Mouse (Mus musculus) MEL (cell line): Measurements from ENCODE around the gene Ptpn14. TPM values are rescaled to one million over a fixed set of nuclear protein-coding genes. Genes with fewer than 3 reads are reported as not detected.

Experiments
- DNase-seq: peaks from one replicate; pipeline ENCODE4 v3.0.0; 2011; ENCODE audit warnings: low read depth, low spot score
- H3K27ac ChIP-seq: 2 replicates; pipeline ENCODE4 v1.5.1; 2012; ENCODE audit warnings: low read depth, mild to moderate bottlenecking, control low read depth, low read length, moderate library complexity; ENCODE audit not compliant: control insufficient read depth
- H3K27me3 ChIP-seq, 2 experiments: fragments of 150-350 bp in 1 of 2; sonication (generic) in 1 of 2; 2 replicates each; pipeline ENCODE4 v1.6.1; 2012; ENCODE audit warnings: low read length in 2 of 2, mild to moderate bottlenecking in 2 of 2, improper control_type of control experiment in 1 of 2, moderate library complexity in 1 of 2; ENCODE audit not compliant: insufficient read depth in 2 of 2, control insufficient read depth in 1 of 2
- H3K36me3 ChIP-seq, 2 experiments: 2 replicates each; pipeline ENCODE4 v1.6.1; 2012 to 2014; ENCODE audit warnings: low read length in 2 of 2, improper control_type of control experiment in 1 of 2, inconsistent platforms in 1 of 2, mild to moderate bottlenecking in 1 of 2; ENCODE audit not compliant: insufficient read depth in 2 of 2, control insufficient read depth in 1 of 2
- H3K4me1 ChIP-seq, 2 experiments: fragments of 150-350 bp in 1 of 2; sonication (generic) in 1 of 2; 2 replicates each; pipeline ENCODE4 v1.6.1; 2012; ENCODE audit warnings: low read length in 2 of 2, improper control_type of control experiment in 1 of 2, mild to moderate bottlenecking in 1 of 2; ENCODE audit not compliant: insufficient read depth in 2 of 2, control insufficient read depth in 1 of 2
- H3K4me3 ChIP-seq, 2 experiments: fragments of 150-350 bp in 1 of 2; sonication (generic) in 1 of 2; 2 replicates each; pipeline ENCODE4 v1.5.1; 2012; ENCODE audit warnings: low read depth in 2 of 2, low read length in 2 of 2, mild to moderate bottlenecking in 2 of 2, moderate library complexity in 2 of 2, control low read depth in 1 of 2, improper control_type of control experiment in 1 of 2; ENCODE audit not compliant: control insufficient read depth in 1 of 2, insufficient read depth in 1 of 2
- H3K79me2 ChIP-seq: 2 replicates; pipeline ENCODE4 v1.6.1; 2012; ENCODE audit warnings: mild to moderate bottlenecking, low read length, moderate library complexity; ENCODE audit not compliant: control insufficient read depth, poor library complexity, insufficient read depth
- H3K9ac ChIP-seq: 2 replicates; pipeline ENCODE4 v1.6.1; 2012; ENCODE audit warnings: low read depth, mild to moderate bottlenecking, control low read depth, low read length, moderate library complexity; ENCODE audit not compliant: control insufficient read depth, poor library complexity, severe bottlenecking
- H3K9me3 ChIP-seq: fragments of 150-350 bp; sonication (generic); replicated peaks from 2 replicates; pipeline ENCODE4 v1.6.1; 2012; ENCODE audit warnings: mild to moderate bottlenecking, low read length, improper control_type of control experiment, moderate library complexity; ENCODE audit not compliant: insufficient read depth
- BHLHE40 ChIP-seq: IDR thresholded peaks from 2 replicates; pipeline ENCODE4 v1.6.1; 2012; ENCODE audit warnings: low read depth, mild to moderate bottlenecking, inconsistent platforms, low read length, improper control_type of control experiment, borderline replicate concordance
- CHD2 ChIP-seq: IDR thresholded peaks from 2 replicates; pipeline ENCODE4 v1.6.1; 2011; ENCODE audit warnings: low read length, improper control_type of control experiment
- CTCF ChIP-seq, 3 experiments: IDR thresholded peaks in 2 of 3; conservative IDR thresholded peaks in 1 of 3; 2 replicates each; pipeline ENCODE4 v1.5.1; 2011 to 2012; ENCODE audit warnings: low read length in 3 of 3, low read depth in 2 of 3, mild to moderate bottlenecking in 2 of 3, improper control_type of control experiment in 1 of 3, inconsistent platforms in 1 of 3, mixed read lengths in 1 of 3, moderate library complexity in 1 of 3; ENCODE audit not compliant: control insufficient read depth in 1 of 3, insufficient read depth in 1 of 3, poor library complexity in 1 of 3, severe bottlenecking in 1 of 3
- EP300 ChIP-seq, 2 experiments: IDR thresholded peaks; 2 replicates each; pipeline ENCODE4 v1.6.1; 2011; ENCODE audit warnings: improper control_type of control experiment in 2 of 2, low read length in 2 of 2, low read depth in 1 of 2, mild to moderate bottlenecking in 1 of 2
- ETS1 ChIP-seq: IDR thresholded peaks from 2 replicates; pipeline ENCODE4 v1.6.1; 2012; ENCODE audit warnings: low read depth, mild to moderate bottlenecking, inconsistent platforms, low read length, improper control_type of control experiment, moderate library complexity
- KAT2A ChIP-seq: conservative IDR thresholded peaks from 2 replicates; pipeline ENCODE4 v1.6.1; 2012; ENCODE audit warnings: low read depth, low read length, improper control_type of control experiment, inconsistent platforms
- MAFK ChIP-seq: IDR thresholded peaks from 2 replicates; pipeline ENCODE4 v1.6.1; 2011; ENCODE audit warnings: low read depth, mild to moderate bottlenecking, low read length, improper control_type of control experiment, borderline replicate concordance
- MYB ChIP-seq: IDR thresholded peaks from 2 replicates; pipeline ENCODE4 v1.6.1; 2011; ENCODE audit warnings: mild to moderate bottlenecking, low read depth, low read length, improper control_type of control experiment
- MYC ChIP-seq: IDR thresholded peaks from 2 replicates; pipeline ENCODE4 v1.6.1; 2011; ENCODE audit warnings: low read depth, mild to moderate bottlenecking, low read length, improper control_type of control experiment, moderate library complexity
- NELFE ChIP-seq: IDR thresholded peaks from 2 replicates; pipeline ENCODE4 v1.6.1; 2011; ENCODE audit warnings: low read depth, low read length, improper control_type of control experiment
- RAD21 ChIP-seq: IDR thresholded peaks from 2 replicates; pipeline ENCODE4 v1.6.1; 2011; ENCODE audit warnings: mild to moderate bottlenecking, low read depth, low read length, improper control_type of control experiment
- RCOR1 ChIP-seq: IDR thresholded peaks from 2 replicates; pipeline ENCODE4 v1.6.1; 2012; ENCODE audit warnings: low read depth, mild to moderate bottlenecking, inconsistent platforms, low read length, improper control_type of control experiment
- SMC3 ChIP-seq: IDR thresholded peaks from 2 replicates; pipeline ENCODE4 v1.6.1; 2011; ENCODE audit warnings: low read depth, low read length, improper control_type of control experiment
- TBP ChIP-seq: IDR thresholded peaks from 2 replicates; pipeline ENCODE4 v1.8.0; 2011; ENCODE audit warnings: low read depth, low read length, improper control_type of control experiment
- TCF12 ChIP-seq: IDR thresholded peaks from 2 replicates; pipeline ENCODE4 v1.6.1; 2014; ENCODE audit warnings: low read depth, mild to moderate bottlenecking, inconsistent platforms, low read length, improper control_type of control experiment, moderate library complexity
- UBTF ChIP-seq: IDR thresholded peaks from 2 replicates; pipeline ENCODE4 v1.6.1; 2012; ENCODE audit warnings: low read depth, mild to moderate bottlenecking, inconsistent platforms, low read length, improper control_type of control experiment, moderate library complexity, borderline replicate concordance; ENCODE audit not compliant: insufficient read depth
- ZKSCAN1 ChIP-seq: IDR thresholded peaks from 2 replicates; pipeline ENCODE4 v1.6.1; 2012; ENCODE audit warnings: low read depth, mild to moderate bottlenecking, inconsistent platforms, low read length, improper control_type of control experiment, moderate library complexity
- polyA plus RNA-seq, 2 experiments: library from polyadenylated mRNA; stranded (reverse) in 1 of 2; unstranded in 1 of 2; fragments of >175 nt in 1 of 2; fragments of >200 nt in 1 of 2; gene quantifications; 2 replicates each; pipeline versions ENCODE4 v1.2.1 to v1.2.4; 2012; ENCODE audit warnings: low replicate concordance in 2 of 2, low read depth in 1 of 2; ENCODE audit not compliant: insufficient read length in 2 of 2, insufficient read depth in 1 of 2, missing spikeins in 1 of 2
- total RNA-seq: library from RNA; depleted of rRNA; stranded (reverse); fragments of 300-350 nt; gene quantifications from 2 replicates; pipeline ENCODE4 v1.2.3, GENCODE M21; 2012

The Ptpn14 gene
- total and polyA plus RNA-seq, 3 experiments = 0.62 to 1.0 TPM; not detected in 1

DNA sequence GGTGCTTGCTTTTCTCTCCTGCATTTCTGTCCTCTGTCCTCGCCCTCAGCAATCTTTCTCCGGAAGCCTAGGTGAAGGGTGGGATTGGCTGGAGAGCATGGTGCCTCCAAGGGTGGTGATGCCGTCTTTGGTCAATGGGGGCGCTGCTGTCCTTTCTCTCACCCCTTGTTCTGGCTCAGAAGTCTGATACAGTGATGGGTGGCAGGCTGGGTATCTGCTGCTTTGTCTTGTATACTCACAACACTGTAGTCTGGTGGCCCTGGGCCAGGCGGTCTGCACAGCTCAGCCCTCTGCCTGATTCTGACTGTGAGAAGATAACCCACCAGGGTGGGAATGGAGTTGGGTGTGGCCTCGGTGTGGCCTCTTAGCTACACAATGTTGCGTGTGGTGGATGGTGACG is 142.5 kb downstream of the Ptpn14 start:
- Histone ChIP-seq H3K9me3 (no peaks in the 10 kb centered on the region), H3K27me3 (no peaks in the 10 kb centered on the region), H3K36me3 (peaks cover 0 to 9% of the 10 kb centered on the region in 2 experiments; a peak in 2 of 4 replicates), H3K4me3 (no peak overlapping the region), H3K27ac (no peak overlapping the region), H3K9ac (no peak overlapping the region), H3K4me1 (peaks cover 5 to 15% of the 10 kb centered on the region in 2 experiments), H3K79me2 (no peaks in the 10 kb centered on the region)
- TF ChIP-seq TBP (no peak), RAD21 (peak; percentile 44), CTCF (IDR thresholded peaks at IDR 0.05 in 2 of 3, conservative IDR thresholded peaks at IDR 0.05 in 1 of 3; ENCODE audit: control insufficient read depth in 1 of 3, insufficient read depth in 1 of 3, low read depth in 2 of 3, low read length in 3 of 3, poor library complexity in 1 of 3, severe bottlenecking in 1 of 3) (peak; percentile 70 to 74 (median 72)), SMC3 (peak; percentile 32), NELFE (no peak)
- DNase-seq = peak; percentile 67

- DNase-seq = no peak
- Histone ChIP-seq H3K79me2 (no peaks in the 10 kb centered on the region), H3K36me3 (peaks cover 0 to 7% of the 10 kb centered on the region in 2 experiments; a peak in 2 of 4 replicates), H3K9me3 (no peaks in the 10 kb centered on the region), H3K4me1 (peaks cover 5 to 12% of the 10 kb centered on the region in 2 experiments), H3K4me3 (no peak overlapping the region), H3K27me3 (no peaks in the 10 kb centered on the region), H3K9ac (no peak overlapping the region), H3K27ac (no peak overlapping the region)
- TF ChIP-seq ZKSCAN1 (no peak), UBTF (no peak), NELFE (no peak), MYB (no peak), TBP (no peak), MAFK (no peak), CHD2 (no peak)
Observed at GRCm38 (mm10) chr1:189871625-189872024, 143.6 kb downstream of the Ptpn14 start.

DNA sequence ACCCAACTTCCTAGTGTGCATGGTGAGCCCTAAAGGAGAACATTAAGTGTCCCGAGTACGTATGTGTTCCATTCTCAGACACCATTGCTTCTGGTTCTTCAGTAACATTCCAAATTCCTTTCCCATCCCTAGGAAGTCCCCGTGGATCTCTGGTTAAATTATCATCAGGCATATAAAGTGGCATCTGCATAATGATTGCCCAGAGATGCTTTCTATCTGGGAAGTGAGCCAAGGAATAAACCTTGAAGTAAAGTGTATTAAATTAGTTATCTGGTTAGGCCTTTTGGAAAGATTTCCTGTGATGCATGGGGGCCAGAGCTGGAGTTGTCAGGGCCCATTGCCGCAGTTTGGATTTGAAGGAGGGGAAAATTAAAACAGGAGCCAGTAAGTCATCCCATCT is 144.0 kb downstream of the Ptpn14 start:
- no peak overlapping the region for H3K4me3 ChIP-seq
- H3K79me2 ChIP-seq = no peaks in the 10 kb centered on the region
- no peak overlapping the region for H3K27ac ChIP-seq
- no peak overlapping the region for H3K9ac ChIP-seq
- H3K4me1 ChIP-seq = peaks cover 2 to 7% of the 10 kb centered on the region in 2 experiments; a peak in 3 of 4 replicates
- no peaks in the 10 kb centered on the region for H3K27me3 ChIP-seq
- peaks cover 0 to 5% of the 10 kb centered on the region in 2 experiments; a peak in 2 of 4 replicates for H3K36me3 ChIP-seq
- no peaks in the 10 kb centered on the region for H3K9me3 ChIP-seq
- no peak for TF ChIP-seq BHLHE40
- no peak for TF ChIP-seq MYC
- no peak for TF ChIP-seq RCOR1
- TF ChIP-seq EP300 (IDR thresholded peaks at IDR 0.05; ENCODE audit: low read depth in 1 of 2, low read length in 2 of 2) = no peak
- TF ChIP-seq TCF12 = no peak
- no peak for TF ChIP-seq ETS1
- no peak for TF ChIP-seq SMC3
- TF ChIP-seq KAT2A = no peak
- TF ChIP-seq, all 39 proteins: peak for 0
- no peak for DNase-seq
